In the genomic region with DNA sequence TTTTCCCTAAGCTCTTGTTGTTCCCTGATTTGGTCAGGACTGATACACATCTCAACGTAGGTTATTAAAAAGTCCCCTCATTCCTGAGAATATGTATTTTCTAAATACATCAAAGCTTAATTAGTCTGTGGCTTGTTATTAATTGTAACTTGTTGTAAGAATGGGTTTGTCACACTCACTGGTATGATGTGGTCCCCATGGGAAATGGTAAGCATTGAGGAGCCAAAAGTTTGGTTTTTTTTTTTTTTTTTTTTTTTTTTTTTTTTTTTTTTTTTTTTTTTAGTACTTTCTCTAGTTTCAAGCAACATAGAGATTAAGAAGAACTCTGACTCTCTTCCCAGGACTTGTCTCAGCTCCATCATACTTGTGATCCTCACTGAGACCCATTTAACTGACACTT, we compare ENCODE assay signal across 46 mouse cellular contexts. TPM values are rescaled to one million over a fixed set of nuclear protein-coding genes. Genes with fewer than 3 reads are reported as not detected.
"Had no signal": no experiment of that assay in that cellular context is flagged by ENCODE, and none has a peak within 500 bp of the region (broad histone marks: within the 10 kb centered on the region; RNA-seq: fewer than 3 reads in every experiment).

No protein-coding gene starts in this region.

- H3K27me3 ChIP-seq: limb, embryonic 12.5 days; limb, embryonic 13.5 days; limb, embryonic 15.5 days; liver, embryonic 12.5 days; liver, embryonic 13.5 days; liver, embryonic 15.5 days; lung, embryonic 15.5 days; megakaryocyte, embryonic 14.5 days; midbrain, embryonic 12.5 days; midbrain, embryonic 13.5 days; midbrain, embryonic 15.5 days had no signal

- H3K27ac ChIP-seq: limb, embryonic 10.5 days; limb, embryonic 12.5 days; limb, embryonic 13.5 days; limb, embryonic 15.5 days; liver, embryonic 12.5 days; liver, embryonic 13.5 days; liver, embryonic 14.5 days; liver, embryonic 15.5 days; lung, embryonic 15.5 days; macrophage; midbrain, embryonic 10.5 days; midbrain, embryonic 12.5 days; midbrain, embryonic 13.5 days; midbrain, embryonic 15.5 days had no signal

- H3K4me3 ChIP-seq: limb, embryonic 10.5 days; limb, embryonic 12.5 days; limb, embryonic 13.5 days; limb, embryonic 15.5 days; liver, embryonic 12.5 days; liver, embryonic 13.5 days; liver, embryonic 15.5 days; lung, embryonic 15.5 days; megakaryocyte, embryonic 14.5 days; midbrain, embryonic 10.5 days; midbrain, embryonic 12.5 days; midbrain, embryonic 13.5 days; midbrain, embryonic 15.5 days; myocyte had no signal

- H3K9ac ChIP-seq: limb, embryonic 12.5 days; limb, embryonic 13.5 days; limb, embryonic 15.5 days; liver, embryonic 12.5 days; liver, embryonic 13.5 days; liver, embryonic 14.5 days; liver, embryonic 15.5 days; liver, postnatal 0 days; lung, embryonic 14.5 days; lung, embryonic 15.5 days; midbrain, embryonic 12.5 days; midbrain, embryonic 13.5 days; midbrain, embryonic 15.5 days had no signal

- DNase-seq: left cerebral cortex, postnatal 4 days; liver; liver, embryonic 13.5 days; liver, postnatal 0 days; lung, adult 18-20 months; lung, adult 2 months; lung, embryonic 14.5 days; lung, postnatal 10 days; lung, postnatal 14 days; lung, postnatal 36 days; lung, postnatal 4 days; midbrain, embryonic 14.5 days had no signal

- H3K9me3 ChIP-seq: limb, embryonic 10.5 days; limb, embryonic 12.5 days; limb, embryonic 13.5 days; limb, embryonic 15.5 days; liver, embryonic 12.5 days; liver, embryonic 13.5 days; liver, embryonic 15.5 days; lung, embryonic 15.5 days; megakaryocyte, embryonic 14.5 days; midbrain, embryonic 10.5 days; midbrain, embryonic 12.5 days; midbrain, embryonic 13.5 days; midbrain, embryonic 15.5 days had no signal

- H3K4me2 ChIP-seq: limb, embryonic 12.5 days; limb, embryonic 13.5 days; limb, embryonic 15.5 days; liver, embryonic 11.5 days; liver, embryonic 12.5 days; liver, embryonic 13.5 days; liver, embryonic 15.5 days; lung, embryonic 14.5 days; lung, embryonic 15.5 days; midbrain, embryonic 11.5 days; midbrain, embryonic 12.5 days; midbrain, embryonic 13.5 days; midbrain, embryonic 15.5 days had no signal

- ATAC-seq: liver, embryonic 12.5 days; liver, postnatal 0 days; lung, postnatal 0 days; midbrain, embryonic 13.5 days; midbrain, embryonic 15.5 days; midbrain, embryonic 16.5 days had no signal

- H3K4me1 ChIP-seq: limb, embryonic 10.5 days; limb, embryonic 12.5 days; limb, embryonic 13.5 days; limb, embryonic 15.5 days; liver, embryonic 12.5 days; liver, embryonic 13.5 days; liver, embryonic 15.5 days; lung, embryonic 15.5 days; megakaryocyte, embryonic 14.5 days; midbrain, embryonic 10.5 days; midbrain, embryonic 12.5 days; midbrain, embryonic 13.5 days; midbrain, embryonic 15.5 days had no signal

- H3K36me3 ChIP-seq: limb, embryonic 10.5 days; limb, embryonic 12.5 days; limb, embryonic 13.5 days; limb, embryonic 15.5 days; liver, embryonic 12.5 days; liver, embryonic 13.5 days; liver, embryonic 15.5 days; lung, embryonic 15.5 days; midbrain, embryonic 10.5 days; midbrain, embryonic 12.5 days; midbrain, embryonic 13.5 days; midbrain, embryonic 15.5 days had no signal

RNA-seq across cellular contexts. Expression of gene 2310057J18Rik, which starts 17.9 kb away (rescaled TPM):
- total RNA-seq: left cerebral cortex, postnatal 10 days; left cerebral cortex, postnatal 14 days; left cerebral cortex, postnatal 25 days; left cerebral cortex, postnatal 36 days; left cerebral cortex, postnatal 4 days; liver, adult 2 months; megakaryocyte progenitor cell, adult 5-6 weeks; megakaryocyte, adult 5-6 weeks; megakaryocyte-erythroid progenitor cell, adult 5-6 weeks; midbrain, postnatal 0 days; monocyte, adult 5-6 weeks had no signal
- polyA plus RNA-seq: limb, embryonic 10.5 days; limb, embryonic 11.5 days; limb, embryonic 12.5 days; limb, embryonic 13.5 days; limb, embryonic 14.5 days; limb, embryonic 15.5 days; liver, adult 2 months; liver, embryonic 11.5 days; liver, embryonic 12.5 days; liver, embryonic 13.5 days; liver, embryonic 14.5 days; liver, embryonic 15.5 days; liver, embryonic 16.5 days; liver, postnatal 0 days; lung, adult 2 months; lung, embryonic 14.5 days; lung, embryonic 15.5 days; lung, embryonic 16.5 days; lung, postnatal 0 days; macrophage; midbrain, embryonic 10.5 days; midbrain, embryonic 11.5 days; midbrain, embryonic 12.5 days; midbrain, embryonic 13.5 days; midbrain, embryonic 14.5 days; midbrain, embryonic 15.5 days; midbrain, embryonic 16.5 days; midbrain, postnatal 0 days; myocyte; neural tube, embryonic 11.5 days had no signal
